Comparison of ENCODE assay signal across 8 mouse cellular contexts in the genomic region with DNA sequence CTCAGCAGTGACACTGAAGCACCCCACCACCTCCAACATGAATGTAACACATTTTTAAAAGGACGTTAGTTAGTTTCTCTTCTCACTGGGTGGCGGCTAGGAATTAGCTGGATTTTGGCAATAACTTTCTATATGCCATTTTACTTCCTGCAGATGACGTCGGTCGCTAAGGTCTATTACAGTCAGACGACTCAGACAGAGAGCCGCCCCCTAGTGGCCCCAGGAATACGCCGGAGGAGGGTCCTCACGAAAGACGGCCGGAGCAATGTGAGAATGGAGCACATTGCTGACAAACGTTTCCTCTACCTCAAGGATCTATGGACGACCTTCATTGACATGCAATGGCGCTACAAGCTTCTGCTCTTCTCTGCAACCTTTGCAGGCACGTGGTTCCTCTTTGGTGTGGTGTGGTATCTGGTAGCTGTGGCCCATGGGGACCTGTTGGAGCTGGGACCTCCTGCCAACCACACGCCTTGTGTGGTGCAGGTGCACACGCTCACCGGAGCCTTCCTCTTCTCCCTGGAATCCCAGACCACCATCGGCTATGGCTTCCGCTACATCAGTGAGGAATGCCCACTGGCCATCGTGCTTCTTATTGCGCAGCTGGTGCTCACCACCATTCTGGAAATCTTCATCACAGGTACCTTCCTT. TPM values are rescaled to one million over a fixed set of nuclear protein-coding genes. Genes with fewer than 3 reads are reported as not detected.
A peak's percentile ranks its signal among the peaks of the same experiment; 100 is the strongest.
DNase-seq lines count a peak whose midpoint lies in the region; ATAC-seq lines count a peak whose summit lies in the region.

No protein-coding gene starts in this region.

- 0 out of 2 replicates have a peak, but pooled peaks cover 6% of the 10 kb centered on the region for H3K4me1 ChIP-seq in limb, embryonic 13.5 days
- no peaks in the 10 kb centered on the region; the same call in 1 of the 2 replicates for H3K4me1 ChIP-seq in midbrain, embryonic 13.5 days (replicated peaks)

- H3K9me3 ChIP-seq in limb, embryonic 13.5 days: no peaks in the 10 kb centered on the region
- no peaks in the 10 kb centered on the region for H3K9me3 ChIP-seq in midbrain, embryonic 13.5 days

- ATAC-seq in common myeloid progenitor, adult 5-6 weeks (replicated peaks; ENCODE audit: low read depth, poor library complexity, severe bottlenecking): peak; percentile 85
- no peak; the same call in 1 of the 2 replicates for ATAC-seq in limb, embryonic 13.5 days (ENCODE audit: low FRiP score, low read depth)
- ATAC-seq in midbrain, embryonic 13.5 days: peak; percentile 67; the same call in 1 of the 2 replicates

- 28% methylated on average over 23 of the region's 23 CpGs for WGBS in limb, embryonic 13.5 days
- whole genome bisulfite sequencing in midbrain, embryonic 13.5 days: 30% methylated on average over 23 of the region's 23 CpGs

- DNase-seq in urinary bladder, postnatal 14 days (ENCODE audit: low spot score): peak; percentile 22
- no peak for DNase-seq in urinary bladder, postnatal 25 days (ENCODE audit: low spot score)
- DNase-seq in heart, postnatal 10 days: peak; percentile 41 to 65
- DNase-seq in testis, postnatal 10 days (ENCODE audit: low spot score): peak; percentile 76
- no peak for DNase-seq in left cerebral cortex, postnatal 36 days (ENCODE audit: low spot score in 2 of 2)

- no peak overlapping the region for H3K9ac ChIP-seq in limb, embryonic 13.5 days
- H3K9ac ChIP-seq in midbrain, embryonic 13.5 days (replicated peaks): no peak overlapping the region

- no peak overlapping the region for H3K27ac ChIP-seq in limb, embryonic 13.5 days
- H3K27ac ChIP-seq in midbrain, embryonic 13.5 days: no peak overlapping the region

- peaks cover 15% of the 10 kb centered on the region for H3K27me3 ChIP-seq in limb, embryonic 13.5 days
- H3K27me3 ChIP-seq in midbrain, embryonic 13.5 days: no peaks in the 10 kb centered on the region

- H3K4me2 ChIP-seq in limb, embryonic 13.5 days (replicated peaks): peak overlapping the region; percentile 37
- peak overlapping the region; percentile 25; the same call in 1 of the 2 replicates for H3K4me2 ChIP-seq in midbrain, embryonic 13.5 days (replicated peaks)

- no peaks in the 10 kb centered on the region for H3K36me3 ChIP-seq in limb, embryonic 13.5 days
- H3K36me3 ChIP-seq in midbrain, embryonic 13.5 days: no peaks in the 10 kb centered on the region

- no peak overlapping the region; the same call in 1 of the 2 replicates for H3K4me3 ChIP-seq in limb, embryonic 13.5 days
- H3K4me3 ChIP-seq in midbrain, embryonic 13.5 days (replicated peaks): no peak overlapping the region

- intact Hi-C loops in heart, postnatal 10 days (cut with DNase I): no loop called here
- intact Hi-C loops in left cerebral cortex, postnatal 36 days (cut with DNase I): loop anchor here (5.0 kb wide), 1 partner anchor 222 kb away; the partner anchor contains the start of gene Dcaf8

RNA-seq across cellular contexts. Expression of gene Pigm, which starts 7.5 kb away (rescaled TPM):
- 17.5 and 20.4 TPM in 2 replicates for total RNA-seq in common myeloid progenitor, adult 5-6 weeks (2017)
- 1 to 10 TPM; 9.1 TPM for total RNA-seq in heart, postnatal 10 days (2021)
- polyA plus RNA-seq in limb, embryonic 13.5 days (2015; fragmentation: Nextera tagmentation; extraction: Ambion mirVana): 6.2 and 6.8 TPM in 2 replicates
- polyA plus RNA-seq in midbrain, embryonic 13.5 days (2015; fragmentation: Nextera tagmentation; extraction: Ambion mirVana): 4.9 and 5.7 TPM in 2 replicates
- 1 to 10 TPM; 7.8 to 8.3 TPM for total RNA-seq in left cerebral cortex, postnatal 36 days (2021)

RNA-seq across cellular contexts. Expression of gene Kcnj10, which starts 27.9 kb away (rescaled TPM):
- 0.27 and 0.39 TPM in 2 replicates for total RNA-seq in common myeloid progenitor, adult 5-6 weeks (2017)
- under 1 TPM; 0.05 to 0.19 TPM for total RNA-seq in heart, postnatal 10 days (2021)
- polyA plus RNA-seq in limb, embryonic 13.5 days (2015; fragmentation: Nextera tagmentation; extraction: Ambion mirVana): 0.04 and 0.05 TPM in 2 replicates
- 0.98 TPM in 2 replicates for polyA plus RNA-seq in midbrain, embryonic 13.5 days (2015; fragmentation: Nextera tagmentation; extraction: Ambion mirVana)
- 10 to 100 TPM; 86.8 to 97.1 TPM for total RNA-seq in left cerebral cortex, postnatal 36 days (2021)

RNA-seq across cellular contexts. Expression of gene Kcnj9, which starts 39.8 kb away (rescaled TPM):
- total RNA-seq in common myeloid progenitor, adult 5-6 weeks (2017): not detected in 2 replicates
- total RNA-seq in heart, postnatal 10 days (2021): not detected
- 0.06 TPM in 1 of 2 replicates, not detected in the other for polyA plus RNA-seq in limb, embryonic 13.5 days (2015; fragmentation: Nextera tagmentation; extraction: Ambion mirVana)
- polyA plus RNA-seq in midbrain, embryonic 13.5 days (2015; fragmentation: Nextera tagmentation; extraction: Ambion mirVana): 3.6 and 3.9 TPM in 2 replicates
- 100 to 1,000 TPM; 134 to 136 TPM for total RNA-seq in left cerebral cortex, postnatal 36 days (2021)

Comparison
In these comparisons a context has a peak if more than half of its experiments do, and no peak if none do; other contexts are left out.
1. DNase-seq: peak in urinary bladder, postnatal 14 days (single experiment), heart, postnatal 10 days (2 of 2) and testis, postnatal 10 days (single experiment); none in urinary bladder, postnatal 25 days (single experiment) and left cerebral cortex, postnatal 36 days (0 of 2).
2. RNA of gene Kcnj10, which starts 27.9 kb away (total RNA-seq): 86.8 to 97.1 TPM in left cerebral cortex, postnatal 36 days; 0.27 to 0.39 TPM in common myeloid progenitor, adult 5-6 weeks and 0.05 to 0.19 TPM in heart, postnatal 10 days; every median in the first group is over 10 times any median in the second.
3. RNA of gene Kcnj9, which starts 39.8 kb away (total RNA-seq): 134 to 136 TPM in left cerebral cortex, postnatal 36 days; not detected in common myeloid progenitor, adult 5-6 weeks and not detected in heart, postnatal 10 days; every median in the first group is over 100 times any median in the second.